Mouse (Mus musculus) liver, postnatal 0 days (tissue): ENCODE results near the gene Nav2.

Experiments used
- CTCF ChIP-seq: sonication (generic); IDR thresholded peaks from 2 replicates; pipeline ENCODE4 v1.5.1; 2016; ENCODE audit warnings: antibody characterized with exemption, low read depth
- EP300 ChIP-seq: IDR thresholded peaks from 2 replicates; pipeline ENCODE4 v1.6.1; 2016; ENCODE audit warnings: antibody characterized with exemption, low read depth, mild to moderate bottlenecking

DNA sequence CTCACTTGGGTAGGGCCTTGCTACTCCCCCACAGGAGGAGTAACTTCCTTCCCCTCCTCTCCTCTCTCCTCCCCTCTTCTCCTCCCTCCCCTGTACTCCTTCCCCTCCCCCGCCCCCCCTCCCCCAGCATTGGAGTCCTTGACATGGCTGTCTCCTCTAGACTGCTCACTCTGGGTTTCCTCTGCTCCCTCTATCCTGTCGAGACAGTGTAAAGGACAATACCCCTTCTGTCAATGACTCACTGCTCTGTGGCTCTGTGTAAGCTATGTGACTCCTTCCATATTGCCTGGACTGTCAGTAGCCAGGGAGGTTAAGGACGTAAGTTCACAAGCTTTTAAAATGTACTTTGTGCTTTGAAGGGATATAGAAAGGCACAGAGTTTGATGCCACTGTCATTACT is 460.5 kb downstream of the Nav2 start:
- TF ChIP-seq EP300 (no peak), CTCF (no peak)
